Mouse (Mus musculus) macrophage (primary cell): ENCODE results near the gene Specc1. TPM values are rescaled to one million over a fixed set of nuclear protein-coding genes. Genes with fewer than 3 reads are reported as not detected.

Experiments used
- H3K27ac ChIP-seq: fragments of 350-480 bp; formaldehyde crosslinking; 2 replicates; pipeline ENCODE4 v1.9.0; 2021
- H3K36me3 ChIP-seq: fragments of 350-480 bp; formaldehyde crosslinking; 2 replicates; pipeline ENCODE4 v1.9.0; 2021; ENCODE audit errors: inconsistent target
- H3K4me3 ChIP-seq: fragments of 350-480 bp; formaldehyde crosslinking; 2 replicates; pipeline ENCODE4 v1.9.0; 2021; ENCODE audit errors: inconsistent target
- H3K79me2 ChIP-seq: fragments of 350-480 bp; formaldehyde crosslinking; 2 replicates; pipeline ENCODE4 v1.9.0; 2021; ENCODE audit errors: inconsistent target
- WGBS: methylation state at CpG from one replicate; pipeline ENCODE4 v1.1.7; 2026; ENCODE audit warnings: inconsistent platforms; ENCODE audit not compliant: missing documents; 5-methylcytosine and 5-hydroxymethylcytosine counted together
- polyA plus RNA-seq: library from polyadenylated mRNA; stranded (reverse); fragments of 250-400 nt; gene quantifications from 3 replicates; pipeline ENCODE4 v1.2.4, GENCODE M21; 2018; ENCODE audit warnings: inconsistent platforms

Specc1 gene
- polyA plus RNA-seq, 1 experiment from 2014 or later, result 116 TPM

- Histone ChIP-seq H3K4me3 (peak overlapping the region; percentile 47), H3K79me2 (peaks cover 3% of the 10 kb centered on the region; the same call in 1 of the 2 replicates), H3K36me3 (no peaks in the 10 kb centered on the region), H3K27ac (no peak overlapping the region)
- 22% methylated on average over 12 of the region's 18 CpGs for WGBS
Measured at GRCm38 (mm10) chr11:62247759-62248400, 291.3 kb downstream of the Specc1 start.

DNA sequence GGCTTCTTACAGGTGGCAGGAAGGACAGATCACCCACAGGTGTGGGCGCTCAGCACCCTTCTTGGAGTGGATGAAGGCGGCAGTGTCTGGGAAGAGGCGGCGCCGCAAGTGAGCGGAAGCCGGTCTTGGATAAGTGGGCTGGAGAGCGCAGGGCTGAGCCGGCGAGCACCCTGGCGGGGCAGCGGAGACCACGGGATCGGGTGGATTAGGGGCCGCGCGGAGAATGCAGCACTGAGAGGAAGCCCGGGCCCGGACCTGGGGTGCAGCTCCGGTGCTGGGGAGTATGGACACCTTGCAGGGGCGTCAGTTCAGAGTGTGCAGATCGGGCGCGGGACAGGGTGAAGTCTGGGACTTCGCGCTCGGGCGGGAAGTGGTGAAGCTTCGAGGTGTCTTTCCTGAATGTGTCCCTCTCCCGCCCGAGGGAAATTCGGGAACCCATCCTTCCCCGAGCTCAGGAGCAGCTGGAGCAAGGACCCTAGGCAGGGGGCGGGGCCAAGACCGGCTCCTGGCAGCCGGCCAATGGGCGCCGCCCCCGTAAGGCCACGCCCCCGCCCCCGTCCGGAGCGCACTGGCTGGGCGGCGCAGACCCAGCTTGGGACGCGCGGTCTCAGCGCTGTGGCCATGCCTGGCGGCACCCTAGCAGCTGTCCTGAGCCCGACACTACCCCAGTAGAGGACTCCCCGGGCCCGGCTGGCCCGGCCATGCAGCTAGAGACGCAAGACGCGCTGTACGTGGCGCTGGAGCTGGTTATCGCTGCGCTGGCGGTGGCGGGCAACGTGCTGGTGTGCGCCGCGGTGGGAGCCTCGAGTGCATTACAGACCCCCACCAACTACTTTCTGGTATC, 292.1 kb downstream of the Specc1 start, which contains the start of gene Adora2b:
Gene Adora2b (plus strand): TSS at position 584 of the 844 bp plus-strand sequence.
- H3K4me3 ChIP-seq, result peak within 1 kb of the TSS; percentile 47
- no peak within 1 kb of the TSS for H3K27ac ChIP-seq
- WGBS, result under 1% methylated on average over 60 of the region's 69 CpGs
- H3K79me2 ChIP-seq, result peaks cover 8% of the 10 kb centered on the region; the same call in 1 of the 2 replicates
- no peaks in the 10 kb centered on the region for H3K36me3 ChIP-seq

- Histone ChIP-seq H3K27ac (no peak overlapping the region), H3K79me2 (peaks cover 8% of the 10 kb centered on the region; the same call in 1 of the 2 replicates)
- 16% methylated on average over 35 of the region's 35 CpGs for WGBS
Measured at GRCm38 (mm10) chr11:62249266-62250037, 292.9 kb downstream of the Specc1 start.

DNA sequence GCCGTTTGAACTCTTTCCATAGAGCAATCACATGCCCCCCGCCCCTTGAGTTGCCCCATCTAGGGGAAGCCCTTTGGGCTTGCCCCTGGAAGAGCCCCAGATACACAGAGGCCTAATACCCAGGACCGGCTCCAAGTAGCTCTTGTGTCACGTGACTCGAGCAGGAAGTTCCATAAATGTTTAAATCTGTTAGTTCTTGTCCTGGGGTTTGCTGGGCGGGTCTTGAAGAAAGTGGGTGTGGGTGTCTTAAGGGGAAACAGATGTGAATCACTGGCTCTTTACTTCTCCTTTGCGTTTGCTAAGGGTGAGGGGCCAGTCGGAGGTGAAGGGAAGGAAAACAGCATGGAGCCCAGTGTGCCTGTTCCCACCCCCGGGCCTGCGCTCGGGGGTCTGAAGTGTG, 294.5 kb downstream of the Specc1 start:
- peak overlapping the region; percentile 46 for H3K27ac ChIP-seq
- H3K4me3 ChIP-seq, result peak overlapping the region; percentile 47; the same call in 1 of the 2 replicates
- peaks cover 8% of the 10 kb centered on the region; the same call in 1 of the 2 replicates for H3K79me2 ChIP-seq
- no peaks in the 10 kb centered on the region for H3K36me3 ChIP-seq
- WGBS, result 5% methylated on average over 11 of the region's 11 CpGs

More at GRCm38 (mm10) chr11:62249266-62250037, 292.9 kb downstream of the Specc1 start:
- Histone ChIP-seq H3K4me3 (peak overlapping the region; percentile 47), H3K36me3 (no peaks in the 10 kb centered on the region)

- H3K79me2 ChIP-seq, result peaks cover 12% of the 10 kb centered on the region; the same call in 1 of the 2 replicates
- 96% methylated on average over 5 of the region's 5 CpGs for WGBS
- H3K4me3 ChIP-seq, result no peak overlapping the region
- H3K36me3 ChIP-seq, result no peaks in the 10 kb centered on the region
- H3K27ac ChIP-seq, result no peak overlapping the region
Measured at GRCm38 (mm10) chr11:62253380-62253779, 296.8 kb downstream of the Specc1 start.

DNA sequence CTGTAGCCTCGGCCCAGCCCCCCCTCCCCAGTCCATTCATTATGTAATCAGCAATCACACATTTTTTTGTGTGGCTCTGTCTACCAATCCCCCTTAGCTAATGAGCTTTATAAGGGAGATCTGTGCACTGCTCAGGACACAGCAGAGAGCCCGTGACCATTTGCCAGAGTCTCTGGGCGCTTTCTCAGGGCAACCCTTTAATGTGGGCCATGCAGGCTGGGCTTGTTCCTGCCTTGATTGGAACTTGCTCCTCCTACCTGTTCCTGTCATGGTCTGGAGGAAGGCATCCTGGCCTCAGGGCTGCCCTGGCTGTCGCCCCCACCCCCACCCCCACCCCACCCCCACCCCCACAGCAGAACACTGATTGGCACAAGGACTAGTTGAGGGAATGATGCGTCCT, 302.7 kb downstream of the Specc1 start:
- no peak overlapping the region for H3K27ac ChIP-seq
- H3K4me3 ChIP-seq, result no peak overlapping the region
- 60% methylated on average over 3 of the region's 5 CpGs for whole genome bisulfite sequencing
- H3K79me2 ChIP-seq, result peaks cover 4% of the 10 kb centered on the region; the same call in 1 of the 2 replicates
- H3K36me3 ChIP-seq, result no peaks in the 10 kb centered on the region

DNA sequence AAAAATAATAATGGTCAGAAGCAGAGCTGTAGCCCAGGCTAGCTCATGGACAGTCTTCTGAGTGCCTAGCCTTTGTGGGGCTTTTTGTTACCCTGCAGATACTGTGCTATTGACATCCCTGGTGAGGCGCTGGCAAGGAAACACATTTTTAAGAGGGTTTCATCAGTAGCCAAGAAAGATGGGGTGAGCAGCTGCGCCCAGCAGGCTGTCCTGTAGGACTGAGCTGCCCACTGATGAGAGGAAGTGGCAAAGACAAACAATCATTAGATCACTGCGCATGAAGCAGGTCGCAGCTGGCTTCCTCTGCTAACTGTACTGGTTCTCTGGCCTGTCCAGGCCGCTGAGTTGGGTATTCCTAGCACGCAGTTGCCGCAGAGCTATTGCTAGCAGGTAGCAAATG, 307.0 kb downstream of the Specc1 start:
- H3K79me2 ChIP-seq, result no peaks in the 10 kb centered on the region; the same call in 1 of the 2 replicates
- WGBS, result 89% methylated on average over 7 of the region's 7 CpGs
- H3K36me3 ChIP-seq, result no peaks in the 10 kb centered on the region; the same call in 1 of the 2 replicates
- no peak overlapping the region for H3K27ac ChIP-seq
- H3K4me3 ChIP-seq, result no peak overlapping the region

- no peaks in the 10 kb centered on the region; the same call in 1 of the 2 replicates for H3K79me2 ChIP-seq
- WGBS, result 86% methylated on average over 7 of the region's 7 CpGs
- no peaks in the 10 kb centered on the region; the same call in 1 of the 2 replicates for H3K36me3 ChIP-seq
- no peak overlapping the region for H3K4me3 ChIP-seq
- H3K27ac ChIP-seq, result no peak overlapping the region
Measured at GRCm38 (mm10) chr11:62264018-62264417, 307.5 kb downstream of the Specc1 start.

GRCm38 (mm10) chr11:62265642-62266041, 309.1 kb downstream of the Specc1 start:
- no peak overlapping the region for H3K4me3 ChIP-seq
- no peaks in the 10 kb centered on the region; the same call in 1 of the 2 replicates for H3K36me3 ChIP-seq
- no peak overlapping the region for H3K27ac ChIP-seq
- WGBS, result 91% methylated on average over 7 of the region's 7 CpGs
- no peaks in the 10 kb centered on the region; the same call in 1 of the 2 replicates for H3K79me2 ChIP-seq

DNA sequence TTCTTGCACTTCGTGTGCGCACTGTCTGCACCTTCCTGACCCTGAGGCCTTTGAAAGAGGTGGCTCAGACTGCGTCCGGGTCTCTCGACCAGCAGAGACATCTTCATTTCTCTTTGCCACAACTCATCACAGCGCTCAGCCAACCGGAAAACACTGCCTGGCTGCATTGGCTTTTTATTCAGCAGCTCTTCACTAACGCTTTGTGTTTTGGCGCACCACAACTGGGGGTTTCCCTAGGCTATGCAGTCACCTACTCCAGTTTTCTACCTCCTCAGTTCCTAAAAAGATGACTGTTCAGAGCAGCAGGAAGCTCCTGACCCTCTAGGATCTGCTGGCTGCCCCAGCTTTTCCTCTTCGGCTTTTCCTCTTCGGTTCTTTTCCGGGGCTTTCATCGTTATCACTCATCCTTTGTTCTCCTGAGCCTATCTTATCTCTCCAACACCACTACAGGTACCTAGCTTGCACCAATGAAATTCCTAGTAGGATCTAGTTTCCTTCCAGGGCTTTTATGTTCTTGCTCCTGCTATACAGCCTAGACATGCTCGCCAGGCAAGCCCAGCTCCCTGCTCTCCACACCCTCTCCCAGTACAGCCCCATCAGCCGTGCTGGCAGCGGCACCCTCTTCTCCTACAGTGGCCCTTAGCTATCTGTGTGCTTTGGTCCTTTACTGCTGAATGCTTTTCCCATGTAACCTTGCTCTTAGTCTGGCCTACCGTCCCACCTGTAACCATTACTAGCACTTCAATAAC, 310.1 kb downstream of the Specc1 start:
- Histone ChIP-seq H3K27ac (no peak overlapping the region), H3K79me2 (no peaks in the 10 kb centered on the region; the same call in 1 of the 2 replicates), H3K4me3 (no peak overlapping the region), H3K36me3 (no peaks in the 10 kb centered on the region; the same call in 1 of the 2 replicates)
- 97% methylated on average over 17 of the region's 17 CpGs for WGBS

GRCm38 (mm10) chr11:62268381-62268780, 311.8 kb downstream of the Specc1 start:
- Histone ChIP-seq H3K36me3 (no peaks in the 10 kb centered on the region; the same call in 1 of the 2 replicates), H3K4me3 (no peak overlapping the region), H3K27ac (no peak overlapping the region), H3K79me2 (no peaks in the 10 kb centered on the region; the same call in 1 of the 2 replicates)
- WGBS, result 75% methylated on average over 8 of the region's 8 CpGs

- H3K4me3 ChIP-seq, result no peak overlapping the region
- 90% methylated on average over 12 of the region's 12 CpGs for WGBS
- H3K79me2 ChIP-seq, result no peaks in the 10 kb centered on the region
- H3K36me3 ChIP-seq, result no peaks in the 10 kb centered on the region; the same call in 1 of the 2 replicates
- H3K27ac ChIP-seq, result no peak overlapping the region
Measured at GRCm38 (mm10) chr11:62269097-62269496, 312.5 kb downstream of the Specc1 start.

DNA sequence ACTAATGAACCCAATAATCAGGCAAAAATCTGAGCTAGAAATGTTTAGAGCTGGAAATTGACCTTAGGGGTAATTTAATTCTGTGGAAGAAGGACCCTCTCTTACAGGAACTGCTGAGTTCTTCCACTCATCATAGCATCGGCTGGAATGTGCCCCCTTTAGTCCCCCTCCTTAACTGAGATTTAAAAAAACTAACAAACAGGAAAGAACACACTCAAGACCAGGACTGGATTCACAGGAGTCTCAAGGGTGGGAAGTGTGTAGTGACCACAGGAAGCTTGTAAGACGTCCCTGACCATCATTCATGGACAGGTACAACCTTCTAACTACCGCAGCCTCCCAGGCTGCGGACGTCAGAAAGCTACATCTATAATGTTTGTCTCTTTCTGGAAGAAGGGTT, 314.3 kb downstream of the Specc1 start:
- H3K27ac ChIP-seq, result no peak overlapping the region
- WGBS, result 87% methylated on average over 5 of the region's 5 CpGs
- H3K79me2 ChIP-seq, result no peaks in the 10 kb centered on the region
- no peaks in the 10 kb centered on the region; the same call in 1 of the 2 replicates for H3K36me3 ChIP-seq
- no peak overlapping the region for H3K4me3 ChIP-seq
